Mouse (Mus musculus) bone marrow, adult 2 months (tissue): ENCODE results near the gene Tjp1. TPM values are rescaled to one million over a fixed set of nuclear protein-coding genes. Genes with fewer than 3 reads are reported as not detected.
A peak's percentile ranks its signal among the peaks of the same experiment; 100 is the strongest.

Experiments used
- H3K27ac ChIP-seq: fragments of 200-500 bp; 2 replicates; pipeline ENCODE4 v1.5.1; 2012; ENCODE audit warnings: low read depth, mild to moderate bottlenecking, control low read depth, inconsistent platforms, low read length; ENCODE audit not compliant: control insufficient read depth, poor library complexity, insufficient read depth
- H3K4me1 ChIP-seq: fragments of 200-500 bp; 2 replicates; pipeline ENCODE4 v1.6.1; 2011; ENCODE audit warnings: low read length; ENCODE audit not compliant: control insufficient read depth, insufficient read depth
- H3K4me3 ChIP-seq: fragments of 200-500 bp; replicated peaks from 2 replicates; pipeline ENCODE3; 2011; ENCODE audit warnings: mild to moderate bottlenecking, low read depth, low read length, control low read depth; ENCODE audit not compliant: control insufficient read depth
- CTCF ChIP-seq: fragments of 200-500 bp; IDR thresholded peaks from 2 replicates; pipeline ENCODE4 v1.5.1; 2011; ENCODE audit warnings: low read length, control low read depth; ENCODE audit not compliant: control insufficient read depth, insufficient read depth
- POLR2A ChIP-seq: fragments of 200-500 bp; IDR thresholded peaks from 2 replicates; pipeline ENCODE4 v1.6.1; 2011; ENCODE audit warnings: low read depth, mild to moderate bottlenecking, control low read depth, low read length, borderline replicate concordance; ENCODE audit not compliant: control insufficient read depth
- WGBS: fragments of 180-500 bp; shearing (Covaris S2); methylation state at CpG from one replicate; pipeline ENCODE4 v1.1.7; 2018; 5-methylcytosine and 5-hydroxymethylcytosine counted together
- polyA plus RNA-seq: library from polyadenylated mRNA; stranded (reverse); fragments of >200 nt; gene quantifications from 2 replicates; pipeline ENCODE4 v1.2.4, GENCODE M21; 2011; ENCODE audit warnings: low replicate concordance; ENCODE audit not compliant: missing spikeins, insufficient read depth, insufficient read length

Tjp1 gene
- polyA plus RNA-seq, 1 experiment, result 16.9 TPM

GRCm38 (mm10) chr7:65333081-65333760, 194.4 kb downstream of the Tjp1 start:
- 73% methylated on average over 2 of the region's 2 CpGs for WGBS
- Histone ChIP-seq H3K4me3 (no peak overlapping the region), H3K4me1 (no peaks in the 10 kb centered on the region), H3K27ac (no peak overlapping the region)
- TF ChIP-seq POLR2A (no peak), CTCF (no peak)

- TF ChIP-seq CTCF (no peak), POLR2A (no peak)
- no peak overlapping the region for H3K4me3 ChIP-seq
- 60% methylated on average over 5 of the region's 5 CpGs for WGBS
- H3K27ac ChIP-seq, result no peak overlapping the region
- no peaks in the 10 kb centered on the region; the same call in 1 of the 2 replicates for H3K4me1 ChIP-seq
Measured at GRCm38 (mm10) chr7:65319047-65319725, 208.4 kb downstream of the Tjp1 start.

- 33% methylated on average over 5 of the region's 5 CpGs for WGBS
- no peak overlapping the region for H3K4me3 ChIP-seq
- H3K27ac ChIP-seq, result no peak overlapping the region
- H3K4me1 ChIP-seq, result no peaks in the 10 kb centered on the region; the same call in 1 of the 2 replicates
- TF ChIP-seq POLR2A (no peak), CTCF (peak; percentile 89)
Measured at GRCm38 (mm10) chr7:65317418-65317817, 210.2 kb downstream of the Tjp1 start.

GRCm38 (mm10) chr7:65315182-65315581, 212.4 kb downstream of the Tjp1 start:
- Histone ChIP-seq H3K4me1 (no peaks in the 10 kb centered on the region), H3K4me3 (no peak overlapping the region), H3K27ac (no peak overlapping the region)
- 81% methylated on average over 2 of the region's 2 CpGs for WGBS
- TF ChIP-seq POLR2A (no peak), CTCF (no peak)

GRCm38 (mm10) chr7:65296675-65297589, 230.6 kb downstream of the Tjp1 start:
- TF ChIP-seq CTCF (no peak), POLR2A (no peak)
- WGBS, result 85% methylated on average over 6 of the region's 6 CpGs

GRCm38 (mm10) chr7:65282886-65283285, 244.7 kb downstream of the Tjp1 start:
- no peak overlapping the region for H3K4me3 ChIP-seq
- 74% methylated on average over 16 of the region's 16 CpGs for WGBS
- TF ChIP-seq POLR2A, result no peak
- no peak for TF ChIP-seq CTCF
- no peaks in the 10 kb centered on the region for H3K4me1 ChIP-seq
- no peak overlapping the region for H3K27ac ChIP-seq

More at GRCm38 (mm10) chr7:65296675-65297589, 230.6 kb downstream of the Tjp1 start:
- Histone ChIP-seq H3K4me1 (no peaks in the 10 kb centered on the region), H3K27ac (no peak overlapping the region), H3K4me3 (no peak overlapping the region)

GRCm38 (mm10) chr7:65281960-65282359, 245.6 kb downstream of the Tjp1 start:
- TF ChIP-seq CTCF (no peak), POLR2A (no peak)
- Histone ChIP-seq H3K4me3 (no peak overlapping the region), H3K27ac (no peak overlapping the region), H3K4me1 (no peaks in the 10 kb centered on the region)
- WGBS, result 71% methylated on average over 3 of the region's 3 CpGs
